Mouse (Mus musculus) right cerebral cortex, postnatal 14 days (tissue): ENCODE measurements around the gene Hsp90b1.
A peak's percentile ranks its signal among the peaks of the same experiment; 100 is the strongest.
"Not testable (repeated sequence)": the region's sequence is repeated elsewhere in the genome, so short reads cannot be mapped to it uniquely, and the experiment has no call there.

Experiments used
- DNase-seq: peaks from one replicate; pipeline ENCODE4 v3.0.0; 2022

Gene Hsp90b1

GRCm38 (mm10) chr10:86705318-86705921, at the start of gene Hsp90b1, which contains the start of gene Ttc41:
Hsp90b1 (minus strand) TSS chr10:86705509.
Ttc41 (plus strand) TSS chr10:86705811.
- DNase-seq, result peak; percentile 97

- DNase-seq, result no peak
These were observed 39.0 kb upstream of the Hsp90b1 start for GRCm38 (mm10) chr10:86744306-86744705.

- no peak for DNase-seq
These were observed 37.6 kb upstream of the Hsp90b1 start for GRCm38 (mm10) chr10:86742918-86743317.

GRCm38 (mm10) chr10:86735036-86735435, 29.7 kb upstream of the Hsp90b1 start:
- no peak for DNase-seq

- DNase-seq, result no peak
These were observed 26.2 kb upstream of the Hsp90b1 start for GRCm38 (mm10) chr10:86731500-86731863.

DNA sequence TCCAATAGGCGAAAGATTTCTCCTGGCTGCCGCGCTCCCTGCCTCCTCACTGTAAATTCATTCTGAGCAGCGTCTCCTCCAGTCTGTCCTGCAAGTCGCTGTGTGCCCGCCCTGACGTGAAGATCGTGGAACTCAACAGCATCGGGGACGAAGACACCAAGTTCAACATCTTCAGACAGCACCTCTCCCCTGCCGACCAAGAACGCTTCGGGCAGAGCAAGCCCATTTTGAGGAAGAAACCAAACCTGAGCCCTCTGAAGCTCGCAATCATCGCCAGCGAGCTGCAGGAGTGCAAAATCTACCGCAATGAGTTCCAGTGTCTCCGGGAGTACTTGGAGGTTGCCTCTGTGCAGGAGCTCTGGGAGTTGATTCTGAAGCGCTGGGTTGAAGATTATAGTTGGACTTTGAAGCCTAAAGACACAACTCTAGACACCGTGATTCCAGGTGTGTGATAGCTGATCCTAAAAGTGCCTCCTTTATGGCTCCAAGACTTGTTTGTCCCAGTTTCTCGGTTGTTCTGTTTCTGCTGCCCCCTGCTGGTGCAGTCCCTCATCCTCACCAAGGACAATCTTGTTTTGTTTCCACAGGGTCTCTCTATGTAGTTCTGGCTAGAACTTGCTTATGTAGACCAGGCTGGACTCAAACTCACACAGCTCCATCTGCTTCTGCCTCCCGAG, 25.7 kb upstream of the Hsp90b1 start:
- DNase-seq, result peak; percentile 90

- DNase-seq, result no peak
These were observed 22.9 kb upstream of the Hsp90b1 start for GRCm38 (mm10) chr10:86728176-86728575.

DNA sequence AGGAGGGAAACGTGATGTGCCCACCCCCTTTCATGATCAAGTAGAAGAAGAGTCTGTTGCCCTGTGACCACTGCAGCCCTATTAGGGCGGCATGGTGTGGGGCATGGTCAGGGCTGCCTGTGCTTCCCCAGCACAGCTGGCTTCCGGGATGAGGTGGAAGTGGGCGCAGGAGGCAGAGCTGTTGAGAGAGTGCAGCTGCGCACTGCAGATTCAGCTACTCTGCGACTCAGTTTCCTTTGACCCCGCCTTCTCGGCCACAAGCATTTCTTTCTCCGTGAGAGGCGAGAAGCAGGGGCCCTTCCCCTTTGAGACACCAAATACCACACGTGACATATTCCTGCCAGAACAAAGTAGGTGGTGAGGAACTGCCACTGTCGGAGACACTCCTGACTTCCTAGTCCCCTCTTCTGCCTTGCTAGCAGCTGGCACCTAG, 22.3 kb upstream of the Hsp90b1 start:
- DNase-seq, result peak; percentile 22

- DNase-seq, result no peak
These were observed 6.8 kb upstream of the Hsp90b1 start for GRCm38 (mm10) chr10:86712156-86712555.

DNA sequence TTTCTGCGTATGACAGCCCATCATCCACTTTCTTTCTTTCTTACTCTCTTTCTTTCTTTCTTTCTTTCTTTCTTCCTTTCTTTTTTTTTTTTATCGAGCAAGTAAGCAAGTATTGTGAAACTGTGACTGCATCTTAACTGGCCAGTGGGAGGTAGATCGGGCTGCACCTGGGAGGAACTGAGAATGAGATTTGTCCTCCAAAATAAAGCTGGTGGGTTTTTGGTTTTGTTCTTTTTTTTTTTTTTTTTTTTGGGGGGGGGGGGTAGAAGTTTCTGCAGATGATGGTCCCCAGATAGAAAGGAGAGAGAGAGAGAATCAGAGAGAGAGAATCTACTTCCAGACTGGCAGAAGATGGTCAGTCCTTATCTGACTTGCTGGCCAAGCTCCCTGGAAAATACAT, 1.8 kb upstream of the Hsp90b1 start:
- DNase-seq, result no peak

- peak; percentile 70 for DNase-seq
These were observed 828 bp upstream of the Hsp90b1 start for GRCm38 (mm10) chr10:86705922-86706752.

GRCm38 (mm10) chr10:86704589-86705191, 619 bp downstream of the Hsp90b1 start:
- DNase-seq, result peak; percentile 19

DNA sequence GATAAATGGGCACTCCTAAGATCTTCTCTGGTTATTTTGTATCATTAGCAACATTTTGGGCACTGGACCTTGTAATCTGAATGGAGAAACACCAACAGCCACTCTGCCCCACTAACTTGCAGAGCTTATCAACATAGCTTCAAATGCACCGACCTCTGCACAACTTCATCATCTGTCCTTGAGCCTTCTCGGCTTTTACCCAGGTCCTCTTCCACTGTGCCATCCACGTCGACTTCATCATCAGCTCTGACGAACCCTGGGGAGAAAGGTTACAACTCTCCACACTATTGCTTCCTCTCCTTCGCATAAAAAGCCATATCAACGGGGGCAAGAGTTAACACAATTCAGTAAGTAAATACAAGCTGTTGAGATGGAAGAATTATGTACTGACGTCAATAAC, 1.2 kb downstream of the Hsp90b1 start:
- DNase-seq, result no peak

- no peak for DNase-seq
These were observed 1.9 kb downstream of the Hsp90b1 start for GRCm38 (mm10) chr10:86703375-86703774.

DNA sequence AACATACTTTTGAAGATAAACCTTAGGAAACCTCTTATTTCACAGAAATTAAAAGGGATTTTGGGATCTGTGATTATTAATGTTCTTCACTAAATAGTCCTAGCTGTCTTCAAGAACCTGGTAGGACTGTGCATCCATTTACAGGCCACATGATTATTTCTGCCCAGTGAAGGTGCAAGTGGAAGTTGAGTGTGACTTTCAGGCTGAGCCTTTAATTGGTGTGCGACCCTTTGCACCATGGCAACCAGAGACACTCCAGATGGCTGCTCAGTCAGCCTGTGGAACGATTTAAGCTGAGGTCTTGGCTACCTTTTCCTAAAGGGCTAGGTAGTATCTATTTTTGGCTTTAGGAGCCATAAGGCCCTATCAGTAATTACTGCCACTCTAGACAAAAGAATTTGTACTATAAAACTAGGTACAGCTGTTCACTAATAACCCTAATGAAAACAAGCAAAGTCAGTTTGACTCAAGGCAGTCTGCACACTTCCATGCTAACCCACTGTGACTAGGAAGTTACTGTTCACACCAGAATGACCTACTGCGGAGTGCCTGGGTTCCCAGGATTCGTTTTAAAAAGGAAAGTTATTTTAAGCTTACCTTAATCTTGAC, 2.9 kb downstream of the Hsp90b1 start:
- DNase-seq, result no peak

- no peak for DNase-seq
These were observed 4.3 kb downstream of the Hsp90b1 start for GRCm38 (mm10) chr10:86700973-86701372.

DNA sequence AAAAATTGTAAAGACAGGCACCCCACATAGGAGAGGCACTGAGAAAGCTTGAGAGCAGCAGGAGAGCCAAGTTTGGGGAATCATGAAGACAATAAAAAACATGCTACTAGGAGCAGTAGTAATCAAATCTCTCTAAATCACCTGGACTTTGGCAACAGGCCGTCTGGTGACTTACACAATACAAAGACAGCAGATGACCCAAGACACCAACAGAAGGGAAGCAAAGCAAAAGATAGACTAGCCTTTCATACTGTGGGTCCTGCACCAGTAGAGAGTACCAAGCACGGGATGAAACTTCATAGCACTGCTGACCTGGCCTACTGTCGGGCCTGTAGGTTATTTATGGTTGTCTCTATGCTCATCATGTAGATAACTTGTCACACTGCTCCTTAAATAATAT, 5.1 kb downstream of the Hsp90b1 start:
- no peak for DNase-seq

DNA sequence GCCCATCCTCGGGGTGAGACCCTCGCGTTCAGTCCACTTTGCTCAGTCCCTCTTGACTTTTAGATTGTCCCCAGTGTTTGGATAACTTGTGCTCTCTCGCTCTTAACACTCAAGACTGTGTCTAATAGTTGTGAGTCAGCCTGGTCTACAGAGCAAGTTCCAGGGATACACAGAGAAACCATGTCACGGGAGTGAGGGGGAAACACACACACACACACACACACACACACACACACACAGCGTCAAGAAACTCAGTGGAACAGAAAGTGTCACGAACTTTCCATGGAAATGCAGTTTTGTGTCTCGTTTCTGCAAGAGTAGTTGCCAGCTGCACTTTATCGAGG, 19.3 kb downstream of the Hsp90b1 start:
- not testable (repeated sequence) for DNase-seq

DNA sequence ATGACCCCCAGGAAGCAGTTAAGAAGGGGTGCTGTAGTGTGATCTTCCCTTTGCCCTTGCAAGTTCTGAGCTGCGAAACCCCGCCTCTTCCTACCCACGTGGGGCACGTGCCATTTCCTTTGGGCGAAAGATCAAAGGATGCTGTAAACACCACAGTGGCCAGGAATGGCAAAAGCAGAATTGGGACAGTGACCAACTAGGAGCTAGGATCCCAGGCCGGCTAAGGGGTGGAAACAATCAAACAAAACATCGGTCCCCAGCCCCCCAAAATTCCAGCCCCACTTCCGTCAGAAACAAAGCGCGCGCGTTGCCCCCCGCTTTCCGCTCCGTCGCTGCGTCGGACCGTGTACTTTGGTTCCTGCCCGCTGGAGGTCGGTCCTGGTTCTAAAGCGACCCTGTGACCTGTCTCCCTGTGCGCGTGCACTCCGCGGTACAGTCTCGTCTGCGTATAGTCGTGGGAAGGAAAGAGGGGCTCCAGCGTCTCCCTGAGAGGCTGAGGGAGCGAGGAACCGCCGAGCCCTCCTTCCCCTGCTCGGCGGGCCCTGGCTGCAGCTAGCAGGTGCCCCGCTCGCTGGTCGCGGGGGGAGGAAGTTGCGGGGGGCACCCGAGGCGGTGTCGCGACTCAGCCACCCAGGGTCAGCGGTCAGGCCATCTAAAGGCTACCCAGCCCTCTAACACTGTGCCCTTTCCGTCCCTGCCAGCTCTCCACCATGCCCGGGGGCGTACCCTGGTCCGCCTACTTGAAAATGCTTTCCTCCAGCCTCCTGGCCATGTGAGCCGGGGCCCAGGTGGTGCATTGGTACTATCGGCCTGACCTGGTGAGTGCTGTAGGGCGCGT, 19.9 kb downstream of the Hsp90b1 start:
- DNase-seq, result peak; percentile 80

DNA sequence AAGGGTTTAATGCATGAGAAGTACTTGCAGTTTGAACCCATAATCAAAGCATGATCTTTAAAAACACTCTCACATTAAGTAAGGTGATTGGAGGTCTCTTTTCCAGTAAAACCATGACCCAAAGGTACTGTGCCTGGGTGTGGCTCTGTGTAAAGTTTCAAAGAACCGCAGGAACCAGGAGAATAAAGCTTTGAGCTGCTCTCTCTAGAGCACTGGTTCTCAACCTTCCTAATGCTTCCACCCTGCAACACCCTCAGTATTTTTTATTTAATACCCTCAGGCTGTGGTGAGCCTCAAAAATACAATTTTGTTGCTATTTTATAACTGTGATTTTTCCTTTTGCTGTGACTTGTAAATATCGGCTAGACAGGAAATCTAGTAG, 20.5 kb downstream of the Hsp90b1 start:
- not testable (repeated sequence) for DNase-seq

DNA sequence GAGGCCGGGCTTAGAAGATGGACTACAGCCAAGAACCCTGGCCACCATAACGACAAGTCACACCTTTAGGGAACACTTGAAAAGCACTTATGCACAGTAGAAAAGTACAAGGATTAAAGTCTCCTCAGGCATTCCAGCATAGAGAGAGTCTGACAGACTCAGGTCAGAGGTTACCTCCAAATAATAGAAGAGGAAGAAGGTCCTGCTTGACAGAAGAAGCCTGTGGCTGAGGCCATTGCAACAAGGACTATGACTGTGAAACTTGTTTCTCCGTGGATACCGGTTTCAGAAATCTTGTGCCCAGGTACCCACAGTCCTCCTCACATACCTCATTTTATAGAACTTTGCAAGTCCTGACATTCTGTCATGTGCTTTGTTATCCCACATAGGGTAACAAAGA, 34.8 kb downstream of the Hsp90b1 start:
- not testable (repeated sequence) for DNase-seq
